Mouse (Mus musculus): Measurements from ENCODE around the gene Sprn.
"Not testable (repeated sequence)": the region's sequence is repeated elsewhere in the genome, so short reads cannot be mapped to it uniquely, and the experiment has no call there.

- TF ChIP-seq CTCF (IDR thresholded peaks at IDR 0.05; ENCODE audit: borderline replicate concordance, insufficient read depth, low read length); POLR2A (IDR thresholded peaks at IDR 0.05; ENCODE audit: low read depth, low read length): not testable (repeated sequence)
These were observed 20.6 kb downstream of the Sprn start for GRCm38 (mm10) chr7:140134033-140134432.
